Mouse (Mus musculus): Measurements from ENCODE around the gene Gm9195.

- no peak for TF ChIP-seq CTCF (IDR thresholded peaks at IDR 0.05; ENCODE audit: insufficient read depth, low read depth, low read length)
- TF ChIP-seq POLR2A (IDR thresholded peaks at IDR 0.05; ENCODE audit: insufficient read depth, low read depth, low read length) = no peak
These were observed 50.7 kb downstream of the Gm9195 start for GRCm38 (mm10) chr14:72440929-72441328.
